Mouse (Mus musculus): ENCODE results near the gene Rassf9.

Gene Rassf9

GRCm38 (mm10) chr10:102511807-102512461 is at the start of gene Rassf9:
Gene Rassf9, plus strand, starts transcription at chr10:102512222.
- in situ Hi-C loops (cut with MboI): no loop called here

GRCm38 (mm10) chr10:102469412-102469811 is 42.6 kb upstream of the Rassf9 start:
- in situ Hi-C loops (cut with MboI): no loop called here

DNA sequence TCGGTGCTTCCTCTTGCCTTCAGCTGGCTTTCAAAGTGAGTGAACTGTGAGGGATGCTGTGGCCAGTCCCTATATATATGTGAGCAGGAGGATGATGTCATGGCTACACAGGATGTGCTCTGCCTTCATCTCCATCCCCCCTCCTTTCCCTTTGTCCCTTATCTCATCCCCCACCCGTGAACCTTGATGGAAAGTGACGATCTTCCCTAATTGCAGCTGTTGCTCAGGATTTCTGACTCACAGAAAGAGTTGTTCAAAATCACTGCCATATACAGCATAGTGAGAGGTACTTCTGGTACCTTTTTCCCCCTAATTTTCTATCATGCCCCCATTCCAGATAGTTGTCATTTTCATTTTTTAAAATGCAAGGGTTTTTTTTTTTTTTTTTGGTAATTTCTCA is 21.6 kb upstream of the Rassf9 start, which contains the start of gene Nts:
Nts (minus strand) TSS at position 101 of the 400 bp plus-strand sequence.
- in situ Hi-C loops (cut with MboI): no loop called here

DNA sequence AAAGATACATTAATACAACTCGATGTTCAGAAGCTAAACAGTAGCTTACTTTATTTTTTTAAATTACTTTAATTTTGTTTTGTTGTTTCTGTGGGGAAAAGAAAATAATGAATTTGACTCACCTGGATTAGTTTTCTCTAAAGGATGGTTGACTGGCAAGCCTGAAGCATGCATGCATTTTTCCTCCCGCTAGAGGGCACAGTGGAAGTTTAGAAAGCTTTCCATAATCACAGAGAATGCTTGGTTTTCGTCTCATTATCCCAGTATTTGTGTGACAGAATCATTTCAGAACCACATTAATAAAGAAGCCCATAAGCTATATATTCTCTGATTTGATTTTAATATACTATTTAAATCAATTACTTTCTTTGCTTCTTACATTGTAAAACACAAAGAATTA is 20.2 kb upstream of the Rassf9 start:
- in situ Hi-C loops (cut with MboI): no loop called here

DNA sequence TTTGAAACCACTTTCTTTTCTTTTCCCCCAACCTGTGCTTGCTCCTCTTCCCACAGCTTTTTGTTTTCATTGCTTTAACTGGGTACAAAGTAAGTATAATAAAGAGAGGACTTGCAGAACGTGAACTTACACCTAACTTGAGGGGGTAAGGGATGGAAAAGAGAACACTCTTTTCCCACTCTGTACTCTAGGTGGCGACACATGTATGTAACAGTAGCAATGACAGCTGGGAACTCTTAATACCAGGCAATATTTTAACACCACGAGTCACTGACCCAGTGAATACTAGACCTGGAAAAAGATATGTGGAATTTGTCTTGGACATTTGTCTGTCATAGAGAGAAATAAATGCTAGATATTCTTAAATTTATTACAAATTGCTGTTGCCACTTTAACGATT is 13.3 kb upstream of the Rassf9 start:
- in situ Hi-C loops (cut with MboI): no loop called here

GRCm38 (mm10) chr10:102507386-102507785 is 4.6 kb upstream of the Rassf9 start:
- in situ Hi-C loops (cut with MboI): no loop called here

DNA sequence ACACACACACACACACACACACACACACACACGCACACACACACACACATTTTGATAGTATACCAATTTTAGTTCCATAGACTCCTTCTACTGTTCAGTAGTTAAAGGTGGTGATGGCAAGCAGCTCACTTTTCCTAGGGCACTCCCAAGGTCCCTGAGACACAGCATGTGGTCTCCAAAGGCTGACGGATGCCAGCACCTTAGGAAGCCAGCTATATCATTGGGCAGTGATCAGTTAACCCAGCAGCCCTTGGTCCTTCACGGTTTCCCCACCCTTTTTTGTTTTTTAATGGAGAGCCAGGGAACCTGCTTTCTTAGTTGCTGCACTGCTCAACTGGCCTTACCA is 588 bp upstream of the Rassf9 start:
- in situ Hi-C loops (cut with MboI): no loop called here

DNA sequence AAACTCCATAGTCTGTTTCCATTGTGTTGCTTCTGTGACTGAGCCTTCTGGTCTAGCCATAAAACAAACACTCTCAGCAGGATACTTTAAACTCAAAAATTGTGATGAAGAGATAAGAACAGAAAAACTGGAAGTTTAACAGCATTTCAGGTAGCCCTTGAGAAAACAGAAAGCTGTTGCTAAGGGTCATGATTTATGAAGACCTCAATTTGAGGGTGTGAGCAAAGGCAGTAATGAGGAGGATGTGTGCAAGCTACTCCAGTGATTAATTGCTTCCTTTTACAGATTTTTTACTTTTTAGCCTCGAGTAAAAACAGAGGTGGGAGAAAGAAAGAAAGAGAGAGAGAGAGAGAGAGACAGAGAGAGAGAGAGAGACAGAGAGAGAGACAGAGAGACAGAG is 2.1 kb downstream of the Rassf9 start:
- in situ Hi-C loops (cut with MboI): no loop called here

DNA sequence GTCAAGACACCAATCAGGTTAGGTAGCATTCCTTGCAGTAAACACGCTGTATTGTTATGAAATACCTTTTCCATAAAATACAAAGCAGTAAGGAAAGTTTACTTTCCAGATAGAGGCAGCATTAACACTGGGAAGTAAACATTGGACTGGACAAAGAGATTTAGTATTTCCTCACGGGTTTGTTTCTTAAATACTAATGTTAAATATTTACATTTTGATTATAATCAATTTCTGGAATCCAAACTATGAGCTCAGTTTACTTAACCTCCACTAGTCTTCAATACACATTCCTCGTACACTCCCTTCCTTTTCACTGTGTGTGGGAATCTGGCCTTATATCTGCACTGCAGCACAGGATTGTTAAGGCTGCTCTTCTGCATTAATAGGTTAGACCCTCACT is 15.9 kb downstream of the Rassf9 start:
- in situ Hi-C loops (cut with MboI): no loop called here

- in situ Hi-C loops (cut with MboI): no loop called here
These were observed 41.9 kb downstream of the Rassf9 start for GRCm38 (mm10) chr10:102553941-102554340.

DNA sequence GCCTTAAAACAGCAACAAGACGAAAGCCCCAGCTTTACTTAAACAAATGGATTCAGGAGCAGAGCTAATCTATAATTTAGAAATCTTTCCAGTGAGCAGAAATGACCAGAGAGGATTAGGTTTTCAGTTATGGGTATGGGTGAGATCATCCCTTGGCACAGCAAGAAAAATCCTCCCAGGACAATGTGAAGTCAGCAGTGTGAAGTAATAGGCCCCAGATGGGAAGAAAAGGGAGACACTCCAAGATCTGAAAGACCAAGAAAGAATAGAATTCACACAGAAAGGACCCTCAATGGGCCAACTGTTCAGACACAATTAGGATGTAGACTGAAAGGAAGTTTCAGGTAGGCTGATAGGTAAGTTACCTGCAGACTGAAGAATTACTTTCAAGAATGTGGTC is 50.5 kb downstream of the Rassf9 start:
- in situ Hi-C loops (cut with MboI): no loop called here

GRCm38 (mm10) chr10:102577970-102578369 is 65.9 kb downstream of the Rassf9 start:
- in situ Hi-C loops (cut with MboI): no loop called here

GRCm38 (mm10) chr10:102594306-102594705 is 82.3 kb downstream of the Rassf9 start:
- in situ Hi-C loops (cut with MboI): no loop called here
